In genomic region chr2:84388023-84388416, GRCm38 (mm10) we compare ENCODE assay signal across 13 mouse cellular contexts. TPM values are rescaled to one million over a fixed set of nuclear protein-coding genes. Genes with fewer than 3 reads are reported as not detected.
A peak's percentile ranks its signal among the peaks of the same experiment; 100 is the strongest.
DNase-seq lines count a peak whose midpoint lies in the region; ATAC-seq and TF ChIP-seq lines count a peak whose summit lies in the region.
"Had no signal": no experiment of that assay in that cellular context is flagged by ENCODE, and none has a peak within 500 bp of the region (broad histone marks: within the 10 kb centered on the region; RNA-seq: fewer than 3 reads in every experiment).

No protein-coding gene starts in this region.

- H3K4me1 ChIP-seq in hindbrain, embryonic 10.5 days (replicated peaks): peaks cover 12% of the 10 kb centered on the region
- H3K4me1 ChIP-seq in hindbrain, postnatal 0 days (ENCODE audit: insufficient read depth, low read length): no peaks in the 10 kb centered on the region
- peaks cover 16% of the 10 kb centered on the region for H3K4me1 ChIP-seq in heart, embryonic 16.5 days (ENCODE audit: control insufficient read depth, insufficient read depth, low read length)
- peaks cover 12% of the 10 kb centered on the region for H3K4me1 ChIP-seq in liver, embryonic 16.5 days (ENCODE audit: control insufficient read depth, low read depth, low read length)

- no peak overlapping the region for H3K4me2 ChIP-seq in hindbrain, postnatal 0 days (ENCODE audit: low read depth, low read length)
- peak overlapping the region; percentile 56 for H3K4me2 ChIP-seq in heart, embryonic 16.5 days (ENCODE audit: low read depth, low read length)
- peak overlapping the region; percentile 53 for H3K4me2 ChIP-seq in liver, embryonic 16.5 days (ENCODE audit: low read depth, low read length)

- WGBS in hindbrain, embryonic 10.5 days: 85% methylated on average over 7 of the region's 7 CpGs
- 71% methylated on average over 7 of the region's 7 CpGs for WGBS in hindbrain, postnatal 0 days
- WGBS in heart, embryonic 16.5 days: 38% methylated on average over 7 of the region's 7 CpGs
- 51% methylated on average over 7 of the region's 7 CpGs for WGBS in liver, embryonic 16.5 days (ENCODE audit: insufficient replicate concordance)

- no peak for TF ChIP-seq CTCF in hindbrain, postnatal 0 days (IDR thresholded peaks at IDR 0.05; ENCODE audit: low read depth)

- H3K36me3 ChIP-seq in hindbrain, embryonic 10.5 days: no peaks in the 10 kb centered on the region
- no peaks in the 10 kb centered on the region for H3K36me3 ChIP-seq in hindbrain, postnatal 0 days (ENCODE audit: insufficient read depth, low read length)
- H3K36me3 ChIP-seq in heart, embryonic 16.5 days (ENCODE audit: control insufficient read depth, insufficient read depth): no peaks in the 10 kb centered on the region
- no peaks in the 10 kb centered on the region for H3K36me3 ChIP-seq in liver, embryonic 16.5 days (ENCODE audit: control insufficient read depth, insufficient read depth)

- no peak overlapping the region for H3K9ac ChIP-seq in hindbrain, postnatal 0 days (replicated peaks; ENCODE audit: low read length)
- H3K9ac ChIP-seq in heart, embryonic 16.5 days (ENCODE audit: low read length): no peak overlapping the region
- H3K9ac ChIP-seq in liver, embryonic 16.5 days (ENCODE audit: low read depth, low read length): peak overlapping the region; percentile 34; the same call in 1 of the 2 replicates

- no peaks in the 10 kb centered on the region for H3K9me3 ChIP-seq in hindbrain, embryonic 10.5 days
- no peaks in the 10 kb centered on the region for H3K9me3 ChIP-seq in hindbrain, postnatal 0 days (ENCODE audit: low read length)
- H3K9me3 ChIP-seq in heart, embryonic 16.5 days (replicated peaks; ENCODE audit: control insufficient read depth, low read length): no peaks in the 10 kb centered on the region
- no peaks in the 10 kb centered on the region for H3K9me3 ChIP-seq in liver, embryonic 16.5 days (replicated peaks; ENCODE audit: control insufficient read depth, low read length)

- H3K4me3 ChIP-seq in hindbrain, embryonic 10.5 days: no peak overlapping the region
- H3K4me3 ChIP-seq in hindbrain, postnatal 0 days (ENCODE audit: low read length): no peak overlapping the region
- H3K4me3 ChIP-seq in heart, embryonic 16.5 days (ENCODE audit: low read length): no peak overlapping the region
- peak overlapping the region; percentile 37 for H3K4me3 ChIP-seq in liver, embryonic 16.5 days (ENCODE audit: low read depth, low read length)

- H3K27ac ChIP-seq in hindbrain, embryonic 10.5 days: 0 out of 2 replicates have a peak overlapping the region, but pooled peaks have one; percentile 23
- no peak overlapping the region; the same call in 1 of the 2 replicates for H3K27ac ChIP-seq in hindbrain, postnatal 0 days
- peak overlapping the region; percentile 79 for H3K27ac ChIP-seq in heart, embryonic 16.5 days (ENCODE audit: low read length)
- peak overlapping the region; percentile 64; the same call in 1 of the 2 replicates for H3K27ac ChIP-seq in liver, embryonic 16.5 days (ENCODE audit: low read length)

- ATAC-seq in hindbrain, postnatal 0 days: no peak
- no peak; the same call in 1 of the 2 replicates for ATAC-seq in heart, embryonic 16.5 days (replicated peaks; ENCODE audit: extremely low read depth, insufficient read depth, low FRiP score)
- no peak for ATAC-seq in liver, embryonic 16.5 days (ENCODE audit: low read depth)
- ATAC-seq: CD4-positive, CD25-positive, alpha-beta regulatory T cell, adult 4 months; hindbrain, embryonic 16.5 days had no signal

- DNase-seq in hindbrain, embryonic 10.5 days (ENCODE audit: low spot score): no peak
- DNase-seq in hindbrain, postnatal 0 days (ENCODE audit: low spot score): no peak
- DNase-seq in ZHBTc4 (ENCODE audit: low read depth, low spot score): peak; percentile 8
- no peak for DNase-seq in natural killer cell, adult 2 months (ENCODE audit: low spot score in 2 of 2)
- DNase-seq in thymus, postnatal 4 days: no peak
- DNase-seq in spleen, postnatal 4 days (ENCODE audit: low spot score in 2 of 2): no peak
- DNase-seq: cerebellum, adult 8-10 months; gastrocnemius, postnatal 10 days; lung, adult 18-20 months had no signal

- H3K27me3 ChIP-seq in hindbrain, embryonic 10.5 days (ENCODE audit: insufficient read depth, poor library complexity, severe bottlenecking): no peaks in the 10 kb centered on the region
- H3K27me3 ChIP-seq in hindbrain, postnatal 0 days (ENCODE audit: insufficient read depth, low read length): no peaks in the 10 kb centered on the region
- no peaks in the 10 kb centered on the region for H3K27me3 ChIP-seq in heart, embryonic 16.5 days (ENCODE audit: control insufficient read depth, insufficient read depth, low read length)
- no peaks in the 10 kb centered on the region for H3K27me3 ChIP-seq in liver, embryonic 16.5 days (ENCODE audit: control insufficient read depth, insufficient read depth, low read depth, low read length)

RNA-seq across cellular contexts. Expression of gene Calcrl, which starts 37.2 kb away (rescaled TPM):
- 12.9 and 13.1 TPM in 2 replicates for polyA plus RNA-seq in hindbrain, embryonic 10.5 days (2016; fragmentation: Nextera tagmentation; extraction: Ambion mirVana)
- 19.8 and 31.9 TPM in 2 replicates for total RNA-seq in hindbrain, postnatal 0 days (2014; rRNA removed)
- polyA plus RNA-seq in hindbrain, postnatal 0 days (2015; fragmentation: Nextera tagmentation; extraction: Ambion mirVana): 12.0 and 16.8 TPM in 2 replicates
- polyA plus RNA-seq in heart, embryonic 16.5 days (2015; fragmentation: Nextera tagmentation; extraction: Ambion mirVana): 37.5 and 38.4 TPM in 2 replicates
- polyA plus RNA-seq in liver, embryonic 16.5 days (2015; fragmentation: Nextera tagmentation; extraction: Ambion mirVana): 13.2 and 16.2 TPM in 2 replicates
